Mouse (Mus musculus) ovary, adult 10 weeks (tissue): Measurements from ENCODE around the gene Olfr397. TPM values are rescaled to one million over a fixed set of nuclear protein-coding genes. Genes with fewer than 3 reads are reported as not detected.

Source experiments
- polyA plus RNA-seq: library from polyadenylated mRNA; stranded (reverse); fragments of 350-450 nt; fragmentation: Illumina TruSeq; extraction: RNeasy Lipid Tissue Mini Kit (QIAGEN cat#74804); gene quantifications from one replicate; pipeline ENCODE4 v1.2.3, GENCODE M21; 2014

The Olfr397 gene
- polyA plus RNA-seq: not detected

DNA sequence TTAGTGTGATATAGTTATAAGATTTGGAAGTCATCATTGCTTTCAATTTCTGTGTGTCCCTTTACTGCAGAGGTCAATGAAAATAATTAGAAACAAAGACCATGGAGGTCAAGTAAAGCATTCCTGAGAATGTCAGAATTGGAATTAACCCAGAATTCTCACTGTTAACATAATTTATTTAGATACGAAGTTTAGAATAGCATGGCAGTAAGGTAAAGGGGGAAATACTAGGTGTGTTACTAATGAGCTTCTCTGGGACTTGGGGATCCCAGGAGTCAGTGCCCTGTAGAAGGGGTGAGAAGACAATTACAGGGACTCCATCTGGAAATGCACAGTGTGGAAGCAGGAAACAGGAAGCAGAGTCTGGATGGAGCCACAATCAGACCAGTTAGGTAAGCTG is at the start of gene Olfr397:
Gene Olfr397, plus strand, starts transcription at position 301 of the 400 bp plus-strand sequence.

GRCm38 (mm10) chr11:73936377-73936776 is 24.2 kb upstream of the Olfr397 start, which contains the start of gene Olfr23:
Gene Olfr23 (plus strand): TSS chr11:73936677.

DNA sequence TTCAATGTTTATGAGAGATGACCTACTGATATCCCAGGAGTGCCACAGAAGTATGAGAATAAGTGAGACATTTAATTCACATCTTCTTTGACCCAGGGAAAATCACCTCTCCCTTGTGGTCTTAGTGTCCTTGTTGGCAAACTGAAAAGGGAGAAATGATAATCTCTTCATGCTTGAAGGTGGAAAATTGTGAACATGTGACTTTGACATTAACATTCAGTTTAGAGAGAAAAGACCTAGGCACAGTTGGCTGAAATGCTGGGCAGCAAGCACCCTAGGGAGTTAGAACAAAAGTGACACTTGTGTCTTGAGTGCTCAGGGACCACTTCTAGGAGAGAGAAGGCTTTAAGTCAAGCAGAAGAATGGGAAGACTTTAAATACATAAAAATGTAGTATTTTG is 29.7 kb downstream of the Olfr397 start, which contains the start of gene Olfr398:
Gene Olfr398, minus strand, starts transcription at position 101 of the 400 bp plus-strand sequence.

Other genes with a start within 250 kb of the Olfr397 start
- not detected for gene Olfr389, start 180.1 kb upstream of the Olfr397 start, polyA plus RNA-seq
- not detected for gene Olfr390, start 177.9 kb upstream of the Olfr397 start, polyA plus RNA-seq
- not detected for gene Olfr391-ps, start 157.8 kb upstream of the Olfr397 start, polyA plus RNA-seq
- not detected for gene Olfr392, start 143.8 kb upstream of the Olfr397 start, polyA plus RNA-seq
- gene Olfr393, start 109.4 kb upstream of the Olfr397 start, polyA plus RNA-seq: not detected
- gene Olfr394, start 70.0 kb upstream of the Olfr397 start, polyA plus RNA-seq: not detected
- not detected for gene Olfr395, start 51.5 kb upstream of the Olfr397 start, polyA plus RNA-seq
- gene Olfr23, start 24.1 kb upstream of the Olfr397 start, polyA plus RNA-seq: not detected
- gene Olfr398, start 29.6 kb downstream of the Olfr397 start, polyA plus RNA-seq: not detected
- not detected for gene Olfr139, start 95.7 kb downstream of the Olfr397 start, polyA plus RNA-seq
- not detected for gene Olfr399, start 95.8 kb downstream of the Olfr397 start, polyA plus RNA-seq
- gene Zfp616, start 109.1 kb downstream of the Olfr397 start, polyA plus RNA-seq: 7.3 TPM
- gene Olfr401, start 152.9 kb downstream of the Olfr397 start, polyA plus RNA-seq: not detected
- not detected for gene Olfr402, start 192.7 kb downstream of the Olfr397 start, polyA plus RNA-seq
- not detected for gene Olfr403, start 225.4 kb downstream of the Olfr397 start, polyA plus RNA-seq